Mouse (Mus musculus) lung, postnatal 14 days (tissue): ENCODE measurements around the gene Gm26897.

Source experiments
- DNase-seq: peaks from one replicate; pipeline ENCODE4 v3.0.0; 2021

Gene Gm26897

GRCm38 (mm10) chr5:111733851-111734250, at the start of gene Gm26897:
Gene Gm26897 (plus strand): TSS chr5:111733924.
- DNase-seq: no peak

GRCm38 (mm10) chr5:111687370-111687769, 46.4 kb upstream of the Gm26897 start:
- DNase-seq: no peak

- no peak for DNase-seq
Measured at GRCm38 (mm10) chr5:111688584-111688983, 45.1 kb upstream of the Gm26897 start.

GRCm38 (mm10) chr5:111697996-111698395, 35.7 kb upstream of the Gm26897 start:
- no peak for DNase-seq

- no peak for DNase-seq
Measured at GRCm38 (mm10) chr5:111699711-111700303, 33.9 kb upstream of the Gm26897 start.

- no peak for DNase-seq
Measured at GRCm38 (mm10) chr5:111701634-111702329, 31.9 kb upstream of the Gm26897 start.

- no peak for DNase-seq
Measured at GRCm38 (mm10) chr5:111703586-111703985, 30.1 kb upstream of the Gm26897 start.

GRCm38 (mm10) chr5:111704326-111704725, 29.4 kb upstream of the Gm26897 start:
- DNase-seq: no peak

- DNase-seq: no peak
Measured at GRCm38 (mm10) chr5:111709195-111709901, 24.4 kb upstream of the Gm26897 start.

- no peak for DNase-seq
Measured at GRCm38 (mm10) chr5:111719018-111719417, 14.7 kb upstream of the Gm26897 start.

GRCm38 (mm10) chr5:111720726-111721125, 13.0 kb upstream of the Gm26897 start:
- no peak for DNase-seq

GRCm38 (mm10) chr5:111724713-111725112, 9.0 kb upstream of the Gm26897 start:
- no peak for DNase-seq

- no peak for DNase-seq
Measured at GRCm38 (mm10) chr5:111725195-111725920, 8.4 kb upstream of the Gm26897 start.

- DNase-seq: no peak
Measured at GRCm38 (mm10) chr5:111728411-111728810, 5.3 kb upstream of the Gm26897 start.

- no peak for DNase-seq
Measured at GRCm38 (mm10) chr5:111730560-111731167, 3.1 kb upstream of the Gm26897 start.

- no peak for DNase-seq
Measured at GRCm38 (mm10) chr5:111732194-111732593, 1.5 kb upstream of the Gm26897 start.

GRCm38 (mm10) chr5:111739480-111739879, 5.8 kb downstream of the Gm26897 start:
- no peak for DNase-seq

GRCm38 (mm10) chr5:111740384-111741275, 6.9 kb downstream of the Gm26897 start:
- DNase-seq: no peak

- DNase-seq: no peak
Measured at GRCm38 (mm10) chr5:111741352-111741751, 7.6 kb downstream of the Gm26897 start.

- DNase-seq: no peak
Measured at GRCm38 (mm10) chr5:111742290-111742898, 8.7 kb downstream of the Gm26897 start.

- no peak for DNase-seq
Measured at GRCm38 (mm10) chr5:111749599-111749998, 15.9 kb downstream of the Gm26897 start.
